Mouse (Mus musculus) limb, embryonic 13.5 days (tissue): Measurements from ENCODE around the gene Ptpru. TPM values are rescaled to one million over a fixed set of nuclear protein-coding genes. Genes with fewer than 3 reads are reported as not detected.

Source experiments
- ATAC-seq: fragments of 200-750 bp; cut with Nextera tagmentation; 2 replicates; pipeline ENCODE4 v1.8.0; 2017; ENCODE audit warnings: low read depth, moderate number of reproducible peaks, moderate TSS enrichment; ENCODE audit not compliant: low FRiP score
- H3K27ac ChIP-seq: fragments of 300-500 bp; sonication (generic); 2 replicates; pipeline ENCODE4 v1.5.1; 2015; ENCODE audit warnings: inconsistent platforms, mild to moderate bottlenecking, moderate library complexity
- H3K27me3 ChIP-seq: fragments of 300-500 bp; sonication (generic); 2 replicates; pipeline ENCODE4 v1.6.1; 2015; ENCODE audit warnings: mild to moderate bottlenecking, inconsistent platforms
- H3K36me3 ChIP-seq: fragments of 300-500 bp; sonication (generic); 2 replicates; pipeline ENCODE4 v1.6.1; 2015; ENCODE audit warnings: inconsistent platforms, mild to moderate bottlenecking, moderate library complexity
- H3K4me1 ChIP-seq: fragments of 300-500 bp; sonication (generic); 2 replicates; pipeline ENCODE4 v1.6.1; 2015; ENCODE audit warnings: inconsistent platforms
- H3K4me2 ChIP-seq: fragments of 300-500 bp; sonication (generic); replicated peaks from 2 replicates; pipeline ENCODE4 v1.6.1; 2015; ENCODE audit warnings: inconsistent platforms, mild to moderate bottlenecking, moderate library complexity
- H3K4me3 ChIP-seq: fragments of 300-500 bp; sonication (generic); 2 replicates; pipeline ENCODE4 v1.5.1; 2015; ENCODE audit warnings: moderate library complexity, mild to moderate bottlenecking, inconsistent platforms
- H3K9ac ChIP-seq: fragments of 300-500 bp; sonication (generic); 2 replicates; pipeline ENCODE4 v1.6.1; 2015; ENCODE audit warnings: mild to moderate bottlenecking, inconsistent platforms
- H3K9me3 ChIP-seq: fragments of 300-500 bp; sonication (generic); 2 replicates; pipeline ENCODE4 v1.6.1; 2016; ENCODE audit warnings: inconsistent platforms
- WGBS: fragments of 180-500 bp; shearing (Covaris S2); methylation state at CpG from one replicate; pipeline ENCODE4 v1.1.7; 2015; 5-methylcytosine and 5-hydroxymethylcytosine counted together
- polyA plus RNA-seq: library from polyadenylated mRNA; unstranded; fragments of >200 nt; fragmentation: Nextera tagmentation; extraction: Ambion mirVana; gene quantifications from 2 replicates; pipeline ENCODE4 v1.2.1, GENCODE M21; 2015

Gene Ptpru
- polyA plus RNA-seq, 1 experiment from 2014 or later = 20.0 TPM

- Histone ChIP-seq H3K36me3 (no peaks in the 10 kb centered on the region), H3K9me3 (no peaks in the 10 kb centered on the region), H3K4me3 (no peak overlapping the region), H3K4me1 (peaks cover 4% of the 10 kb centered on the region; the same call in 1 of the 2 replicates), H3K27me3 (peaks cover 3% of the 10 kb centered on the region; the same call in 1 of the 2 replicates), H3K27ac (no peak overlapping the region), H3K4me2 (no peak overlapping the region), H3K9ac (no peak overlapping the region)
- 18% methylated on average over 8 of the region's 8 CpGs for WGBS
- no peak for ATAC-seq
Observed at GRCm38 (mm10) chr4:131722121-131722841, 115.8 kb downstream of the Ptpru start.

- Histone ChIP-seq H3K36me3 (no peaks in the 10 kb centered on the region), H3K4me2 (no peak overlapping the region), H3K27ac (no peak overlapping the region), H3K4me3 (no peak overlapping the region), H3K9ac (no peak overlapping the region), H3K9me3 (no peaks in the 10 kb centered on the region), H3K27me3 (0 out of 2 replicates have a peak, but pooled peaks cover 3% of the 10 kb centered on the region), H3K4me1 (peaks cover 4% of the 10 kb centered on the region; the same call in 1 of the 2 replicates)
- WGBS = 68% methylated on average over 5 of the region's 5 CpGs
- no peak for ATAC-seq
Observed at GRCm38 (mm10) chr4:131719151-131719550, 118.9 kb downstream of the Ptpru start.

Other genes with a start within 250 kb of the Ptpru start
- 40.5 and 44.1 TPM in 2 replicates for gene Mecr, start 5.2 kb upstream of the Ptpru start, polyA plus RNA-seq
- 123 and 129 TPM in 2 replicates for gene Srsf4, start 35.3 kb upstream of the Ptpru start, polyA plus RNA-seq
- gene Tmem200b, start 83.5 kb upstream of the Ptpru start, polyA plus RNA-seq = 2.5 and 2.6 TPM in 2 replicates
- gene Gm10300, start 236.4 kb upstream of the Ptpru start, polyA plus RNA-seq = 0.08 TPM in 1 of 2 replicates, not detected in the other
- 70.4 and 78.8 TPM in 2 replicates for gene Epb41, start 237.0 kb upstream of the Ptpru start, polyA plus RNA-seq